Mouse (Mus musculus): ENCODE data around the gene Tgfbr2. TPM values are rescaled to one million over a fixed set of nuclear protein-coding genes. Genes with fewer than 3 reads are reported as not detected.
A peak's percentile ranks its signal among the peaks of the same experiment; 100 is the strongest.

Gene Tgfbr2
- polyA plus RNA-seq, 1 experiment from 2014 or later = 7.2 TPM

DNA sequence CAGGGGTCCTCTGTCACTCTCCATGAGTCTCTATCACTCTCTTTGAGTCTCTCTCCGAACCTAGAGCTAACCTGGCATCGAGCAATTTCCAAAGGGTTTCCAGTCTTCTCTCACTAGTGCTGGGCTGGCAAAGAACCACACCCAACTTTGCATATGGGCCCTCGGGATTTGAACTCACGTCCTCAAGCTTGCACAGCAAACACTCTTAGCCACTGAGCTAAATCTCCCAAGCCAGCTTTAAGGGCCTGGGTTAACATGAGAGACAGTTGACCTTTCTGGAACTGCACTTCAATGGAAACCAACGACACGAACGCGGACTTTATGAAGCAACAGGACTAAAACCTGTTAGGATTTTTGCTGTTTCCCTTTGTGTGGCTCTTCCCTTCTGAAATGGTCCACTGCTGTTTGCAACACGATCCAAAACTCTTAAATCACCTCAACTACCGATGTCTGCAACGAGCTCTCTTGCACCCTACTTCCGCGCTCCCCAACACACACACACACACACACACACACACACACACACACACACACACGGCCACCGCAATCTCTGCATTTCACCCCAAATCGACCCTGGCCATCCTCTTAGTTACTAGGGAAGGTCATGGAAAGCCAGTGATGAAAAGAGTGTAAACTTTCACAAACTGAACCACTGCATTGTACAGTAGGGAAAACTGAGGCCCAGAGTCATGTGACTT lies 1.5 kb downstream of the Tgfbr2 start:
- Histone ChIP-seq H3K4me2 (peak overlapping the region; percentile 95), H3K4me3 (replicated peaks) (peak overlapping the region; percentile 51)

DNA sequence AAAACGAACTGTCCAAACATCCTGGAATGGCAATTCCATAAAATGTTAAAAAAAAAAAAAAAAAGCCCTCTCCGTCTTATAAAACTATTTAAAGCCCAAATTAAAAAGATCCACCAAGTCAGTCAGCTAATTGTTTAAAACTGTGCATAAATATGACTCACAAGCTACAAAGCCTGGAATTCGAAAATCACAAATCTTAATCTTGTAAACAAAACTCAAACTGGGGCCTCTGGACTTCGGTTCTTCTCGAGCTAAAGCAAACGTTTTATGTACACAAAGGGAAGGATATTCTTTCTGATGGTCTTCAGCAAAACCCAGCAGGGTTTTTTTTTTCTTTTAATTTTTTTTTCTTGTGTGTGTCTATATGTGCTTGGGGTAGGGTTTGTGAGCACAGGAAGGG lies 2.1 kb downstream of the Tgfbr2 start:
- H3K4me1 ChIP-seq = peaks cover 18% of the 10 kb centered on the region
- peaks cover 28% of the 10 kb centered on the region for H3K27me3 ChIP-seq (replicated peaks)
- peak overlapping the region; percentile 95 for H3K4me2 ChIP-seq
- H3K9ac ChIP-seq (replicated peaks) = no peak overlapping the region
- no peaks in the 10 kb centered on the region for H3K9me3 ChIP-seq (replicated peaks)
- 83% methylated on average over 6 of the region's 6 CpGs for WGBS
- no peak overlapping the region for H3K27ac ChIP-seq (replicated peaks)
- no peaks in the 10 kb centered on the region for H3K36me3 ChIP-seq
- 0 out of 2 replicates have a peak overlapping the region, but pooled peaks have one; percentile 51 for H3K4me3 ChIP-seq (replicated peaks)
- ATAC-seq (ENCODE audit: low FRiP score) = no peak

More for the DNA sequence above, 1.5 kb downstream of the Tgfbr2 start:
- peaks cover 30% of the 10 kb centered on the region for H3K27me3 ChIP-seq (replicated peaks)
- peak overlapping the region; percentile 63; the same call in 1 of the 2 replicates for H3K9ac ChIP-seq (replicated peaks)
- H3K36me3 ChIP-seq = no peaks in the 10 kb centered on the region
- ATAC-seq (ENCODE audit: low FRiP score) = no peak
- WGBS = 85% methylated on average over 16 of the region's 16 CpGs
- no peak overlapping the region for H3K27ac ChIP-seq (replicated peaks)
- H3K4me1 ChIP-seq = peaks cover 18% of the 10 kb centered on the region
- H3K9me3 ChIP-seq (replicated peaks) = no peaks in the 10 kb centered on the region

DNA sequence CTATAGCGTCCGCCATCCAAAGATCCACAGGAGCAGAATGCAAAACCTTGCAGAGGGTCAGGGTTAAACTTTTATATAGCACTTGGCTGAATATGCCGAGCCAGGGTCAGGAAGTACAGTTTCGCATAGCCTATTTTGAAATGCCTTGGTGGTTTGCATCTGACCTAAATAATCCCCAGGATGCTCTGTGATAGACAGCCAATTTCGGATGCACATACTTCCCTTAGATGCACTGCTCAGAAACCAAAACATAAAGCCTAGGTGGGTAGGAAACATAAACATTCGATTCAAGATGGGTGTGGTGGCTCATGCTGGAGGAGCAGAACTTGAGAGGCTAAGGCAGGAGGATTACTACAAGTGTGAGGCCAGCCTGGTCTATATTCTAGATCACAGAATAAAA lies 6.1 kb downstream of the Tgfbr2 start:
- no peaks in the 10 kb centered on the region for H3K36me3 ChIP-seq
- no peaks in the 10 kb centered on the region for H3K9me3 ChIP-seq (replicated peaks)
- H3K4me2 ChIP-seq = no peak overlapping the region
- peaks cover 3% of the 10 kb centered on the region for H3K27me3 ChIP-seq (replicated peaks)
- no peak overlapping the region for H3K9ac ChIP-seq (replicated peaks)
- H3K4me1 ChIP-seq = no peaks in the 10 kb centered on the region
- 75% methylated on average over 6 of the region's 6 CpGs for WGBS
- H3K27ac ChIP-seq (replicated peaks) = no peak overlapping the region
- H3K4me3 ChIP-seq (replicated peaks) = no peak overlapping the region
- ATAC-seq (ENCODE audit: low FRiP score) = no peak

DNA sequence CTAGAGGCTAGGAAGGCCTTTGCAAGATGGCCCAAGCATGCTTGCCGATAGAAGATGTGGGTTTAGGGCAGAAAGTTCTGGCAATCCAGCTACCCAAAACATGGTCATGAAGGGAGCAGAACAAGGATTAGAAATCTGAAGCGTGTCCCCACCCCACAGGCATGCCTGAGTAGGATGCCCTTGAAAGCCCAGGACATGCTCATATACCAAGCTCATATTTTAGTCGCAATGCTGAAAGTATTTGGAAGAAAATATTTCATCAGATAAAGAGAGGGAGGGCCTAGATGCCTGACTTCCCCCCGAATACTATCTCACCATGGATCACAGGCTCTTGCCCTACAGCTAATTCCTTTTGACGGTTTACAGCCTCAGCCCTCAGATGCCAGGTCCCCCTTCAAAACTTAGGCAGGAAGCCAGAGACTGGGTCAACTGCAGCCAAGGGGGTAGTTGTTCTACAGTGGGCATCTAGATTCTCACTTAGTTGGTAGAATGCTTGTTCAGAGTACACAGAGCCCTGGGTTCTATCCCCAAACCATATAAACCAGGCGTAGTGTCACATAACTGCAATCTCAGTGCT lies 7.8 kb downstream of the Tgfbr2 start:
- Histone ChIP-seq H3K36me3 (no peaks in the 10 kb centered on the region), H3K9me3 (replicated peaks) (no peaks in the 10 kb centered on the region), H3K27ac (replicated peaks) (no peak overlapping the region), H3K27me3 (replicated peaks) (no peaks in the 10 kb centered on the region), H3K4me2 (no peak overlapping the region), H3K9ac (replicated peaks) (no peak overlapping the region), H3K4me1 (no peaks in the 10 kb centered on the region), H3K4me3 (replicated peaks) (no peak overlapping the region)
- ATAC-seq (ENCODE audit: low FRiP score) = no peak
- WGBS = 87% methylated on average over 6 of the region's 6 CpGs

DNA sequence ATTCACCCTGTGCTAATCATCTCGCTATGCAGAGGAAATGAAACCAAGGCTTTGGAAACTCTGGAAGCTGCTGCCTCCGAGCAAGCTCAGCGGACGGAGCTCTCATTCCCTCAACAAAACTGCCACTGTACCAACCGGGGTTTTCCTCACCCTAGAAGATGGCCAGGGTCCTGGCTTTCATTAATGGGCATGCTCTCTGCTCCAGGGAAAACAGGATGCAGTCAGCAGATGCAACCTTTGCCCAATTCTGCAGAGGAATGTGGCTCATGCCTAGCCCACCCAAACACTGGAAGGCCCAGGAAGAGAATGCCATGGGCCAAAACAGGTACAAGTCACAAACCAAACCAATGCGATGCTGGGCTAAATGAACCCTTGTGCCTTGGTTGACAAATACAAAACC lies 8.8 kb downstream of the Tgfbr2 start:
- H3K4me1 ChIP-seq = no peaks in the 10 kb centered on the region
- H3K4me3 ChIP-seq (replicated peaks) = no peak overlapping the region
- H3K27me3 ChIP-seq (replicated peaks) = no peaks in the 10 kb centered on the region
- no peak overlapping the region for H3K9ac ChIP-seq (replicated peaks)
- no peaks in the 10 kb centered on the region for H3K36me3 ChIP-seq
- H3K9me3 ChIP-seq (replicated peaks) = no peaks in the 10 kb centered on the region
- ATAC-seq (ENCODE audit: low FRiP score) = no peak
- no peak overlapping the region for H3K4me2 ChIP-seq
- WGBS = 76% methylated on average over 6 of the region's 6 CpGs
- H3K27ac ChIP-seq (replicated peaks) = no peak overlapping the region

DNA sequence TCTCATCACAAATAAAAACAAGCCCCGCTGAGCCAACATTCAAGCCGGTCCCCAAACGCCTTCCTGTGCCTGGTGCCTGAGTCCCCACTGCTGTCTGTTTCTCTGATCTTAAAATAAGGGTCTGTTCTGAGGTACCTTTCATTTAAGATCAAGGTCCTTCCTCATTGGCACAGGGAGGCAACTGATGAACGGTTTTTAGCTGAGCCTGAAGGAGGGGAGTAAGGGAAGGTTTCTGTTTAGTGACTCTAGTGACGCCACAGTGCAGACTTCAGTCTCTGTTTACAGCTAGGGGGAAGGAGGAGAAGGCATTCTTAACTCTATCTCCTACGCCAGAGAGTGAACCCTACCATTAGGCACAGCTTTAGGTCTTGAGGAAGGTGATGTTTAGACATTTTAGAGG lies 11.3 kb downstream of the Tgfbr2 start:
- no peak overlapping the region for H3K4me2 ChIP-seq
- H3K36me3 ChIP-seq = no peaks in the 10 kb centered on the region
- ATAC-seq (ENCODE audit: low FRiP score) = no peak
- H3K9me3 ChIP-seq (replicated peaks) = no peaks in the 10 kb centered on the region
- no peaks in the 10 kb centered on the region for H3K4me1 ChIP-seq
- H3K27ac ChIP-seq (replicated peaks) = no peak overlapping the region
- H3K4me3 ChIP-seq (replicated peaks) = no peak overlapping the region
- 80% methylated on average over 6 of the region's 6 CpGs for WGBS
- H3K27me3 ChIP-seq (replicated peaks) = no peaks in the 10 kb centered on the region
- no peak overlapping the region for H3K9ac ChIP-seq (replicated peaks)

DNA sequence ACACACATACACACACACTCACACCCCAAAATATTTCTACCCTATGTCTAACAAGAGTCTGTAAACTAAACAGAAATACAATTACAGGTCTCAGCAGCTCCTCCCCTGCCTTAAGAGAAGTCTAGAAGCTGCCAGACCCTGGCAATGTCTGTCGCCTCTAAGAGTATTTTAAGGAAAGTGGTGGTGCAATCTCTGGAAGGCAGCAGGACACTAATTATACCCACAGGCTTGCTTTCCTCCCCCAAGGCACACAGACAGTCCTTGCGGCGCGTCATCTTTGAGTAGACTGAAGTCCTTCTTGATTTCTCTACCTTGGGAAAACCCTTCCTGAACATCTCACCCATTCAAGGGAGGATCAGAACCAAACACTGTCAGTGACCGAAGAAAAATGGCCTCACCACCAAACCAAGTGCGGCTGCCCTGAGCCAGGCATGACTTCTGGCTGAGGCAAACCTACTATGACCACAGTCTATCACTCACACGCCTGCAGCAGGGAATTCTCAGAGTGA lies 12.2 kb downstream of the Tgfbr2 start:
- Histone ChIP-seq H3K9ac (replicated peaks) (no peak overlapping the region), H3K36me3 (no peaks in the 10 kb centered on the region), H3K4me3 (replicated peaks) (no peak overlapping the region), H3K27ac (replicated peaks) (no peak overlapping the region), H3K4me2 (no peak overlapping the region), H3K4me1 (no peaks in the 10 kb centered on the region), H3K9me3 (replicated peaks) (no peaks in the 10 kb centered on the region), H3K27me3 (replicated peaks) (no peaks in the 10 kb centered on the region)
- no peak for ATAC-seq (ENCODE audit: low FRiP score)
- WGBS = 92% methylated on average over 7 of the region's 7 CpGs

DNA sequence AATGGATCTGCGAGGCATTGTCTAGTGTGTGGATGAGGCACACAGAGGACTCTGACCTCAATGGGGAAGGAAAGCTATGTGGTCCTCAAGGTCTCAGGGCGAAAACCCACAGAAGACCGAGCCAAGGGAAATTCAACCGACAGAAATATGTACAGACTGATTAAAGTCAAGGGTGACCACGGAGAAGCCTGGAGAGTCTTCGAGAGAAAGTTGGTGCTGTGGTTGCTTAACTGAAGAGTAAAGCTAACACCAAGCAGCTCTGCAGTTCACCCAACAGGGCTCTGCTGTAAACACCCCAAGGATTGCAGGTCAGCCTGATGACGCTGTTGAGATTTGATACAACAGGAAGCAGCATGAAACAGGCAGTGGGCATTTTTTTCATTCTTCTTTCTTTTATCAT lies 14.3 kb downstream of the Tgfbr2 start:
- 88% methylated on average over 7 of the region's 7 CpGs for WGBS
- Histone ChIP-seq H3K36me3 (no peaks in the 10 kb centered on the region), H3K27me3 (replicated peaks) (no peaks in the 10 kb centered on the region), H3K4me1 (no peaks in the 10 kb centered on the region), H3K27ac (replicated peaks) (no peak overlapping the region), H3K9ac (replicated peaks) (no peak overlapping the region), H3K9me3 (replicated peaks) (no peaks in the 10 kb centered on the region), H3K4me3 (replicated peaks) (no peak overlapping the region), H3K4me2 (no peak overlapping the region)
- ATAC-seq (ENCODE audit: low FRiP score) = no peak

DNA sequence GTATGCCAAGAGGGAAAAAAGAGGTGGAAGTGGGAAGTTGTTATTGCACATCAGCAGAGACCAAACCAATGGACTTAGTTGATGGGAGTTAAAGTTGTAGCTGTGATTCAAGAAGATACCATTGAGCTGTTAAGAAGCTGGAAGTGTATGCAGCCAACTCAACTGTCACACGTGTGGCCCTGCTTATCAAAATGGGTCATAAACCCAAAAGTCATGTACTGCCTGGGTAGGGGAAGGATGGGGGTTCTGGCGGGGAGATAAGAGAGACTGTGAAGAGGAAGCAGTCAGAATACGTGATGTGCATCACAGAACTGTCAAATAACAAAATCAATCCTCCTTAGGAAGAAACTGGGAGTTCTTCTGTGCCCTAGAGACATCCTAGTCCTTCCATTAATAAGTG lies 15.1 kb downstream of the Tgfbr2 start:
- no peak overlapping the region for H3K4me3 ChIP-seq (replicated peaks)
- H3K4me1 ChIP-seq = no peaks in the 10 kb centered on the region
- no peaks in the 10 kb centered on the region for H3K27me3 ChIP-seq (replicated peaks)
- WGBS = 86% methylated on average over 3 of the region's 3 CpGs
- no peak overlapping the region for H3K4me2 ChIP-seq
- no peak for ATAC-seq (ENCODE audit: low FRiP score)
- no peak overlapping the region for H3K27ac ChIP-seq (replicated peaks)
- no peak overlapping the region for H3K9ac ChIP-seq (replicated peaks)
- no peaks in the 10 kb centered on the region for H3K36me3 ChIP-seq
- no peaks in the 10 kb centered on the region for H3K9me3 ChIP-seq (replicated peaks)

DNA sequence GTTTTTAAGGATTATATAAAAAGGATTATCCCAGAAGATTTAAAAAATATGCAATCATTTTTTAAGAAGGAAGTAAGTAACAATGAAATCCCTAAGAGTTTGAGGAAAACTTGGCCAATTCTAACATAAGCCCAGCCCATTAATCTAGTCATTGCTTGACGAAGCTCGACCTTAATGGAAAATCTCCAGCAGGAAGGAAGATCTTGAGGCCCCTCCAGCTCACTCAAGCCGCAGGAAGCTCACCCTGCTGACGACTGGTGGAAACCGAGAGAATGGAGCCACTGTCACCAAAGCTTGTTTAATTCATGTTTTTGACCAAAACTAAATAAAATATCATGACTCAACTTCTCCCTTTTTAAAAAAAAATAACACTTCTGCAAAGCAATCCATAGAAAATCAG lies 18.7 kb downstream of the Tgfbr2 start:
- H3K27me3 ChIP-seq (replicated peaks) = no peaks in the 10 kb centered on the region
- no peaks in the 10 kb centered on the region for H3K36me3 ChIP-seq
- H3K27ac ChIP-seq (replicated peaks) = no peak overlapping the region
- no peak for ATAC-seq (ENCODE audit: low FRiP score)
- 0 out of 2 replicates have a peak, but pooled peaks cover 3% of the 10 kb centered on the region for H3K4me1 ChIP-seq
- WGBS = 84% methylated on average over 5 of the region's 5 CpGs
- H3K4me3 ChIP-seq (replicated peaks) = no peak overlapping the region
- H3K9ac ChIP-seq (replicated peaks) = no peak overlapping the region
- no peaks in the 10 kb centered on the region for H3K9me3 ChIP-seq (replicated peaks)
- no peak overlapping the region for H3K4me2 ChIP-seq

DNA sequence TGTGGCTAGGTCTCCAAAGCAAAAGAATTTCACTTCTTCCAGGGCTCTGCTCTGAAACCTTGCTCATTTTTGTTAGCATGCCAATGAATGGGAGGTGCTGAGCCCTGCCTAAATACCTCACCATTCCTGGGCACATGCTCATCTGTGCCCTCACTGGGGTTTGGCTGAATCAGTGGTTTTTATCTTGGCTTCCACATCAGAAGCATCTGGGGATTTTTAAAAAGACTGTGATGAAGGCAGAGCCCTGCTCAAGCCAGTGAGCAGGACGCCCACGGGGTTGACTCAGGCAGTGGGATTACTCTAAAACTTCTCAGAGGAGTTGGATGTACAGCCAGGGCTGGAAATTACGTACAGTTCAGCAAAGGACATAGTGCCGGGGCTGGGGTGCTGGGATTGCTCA lies 22.3 kb downstream of the Tgfbr2 start:
- WGBS = 80% methylated on average over 4 of the region's 4 CpGs
- H3K4me3 ChIP-seq (replicated peaks) = no peak overlapping the region
- no peaks in the 10 kb centered on the region for H3K36me3 ChIP-seq
- no peaks in the 10 kb centered on the region for H3K27me3 ChIP-seq (replicated peaks)
- H3K27ac ChIP-seq (replicated peaks) = no peak overlapping the region
- H3K9me3 ChIP-seq (replicated peaks) = no peaks in the 10 kb centered on the region
- 0 out of 2 replicates have a peak, but pooled peaks cover 6% of the 10 kb centered on the region for H3K4me1 ChIP-seq
- no peak for ATAC-seq (ENCODE audit: low FRiP score)
- H3K4me2 ChIP-seq = no peak overlapping the region
- H3K9ac ChIP-seq (replicated peaks) = no peak overlapping the region

DNA sequence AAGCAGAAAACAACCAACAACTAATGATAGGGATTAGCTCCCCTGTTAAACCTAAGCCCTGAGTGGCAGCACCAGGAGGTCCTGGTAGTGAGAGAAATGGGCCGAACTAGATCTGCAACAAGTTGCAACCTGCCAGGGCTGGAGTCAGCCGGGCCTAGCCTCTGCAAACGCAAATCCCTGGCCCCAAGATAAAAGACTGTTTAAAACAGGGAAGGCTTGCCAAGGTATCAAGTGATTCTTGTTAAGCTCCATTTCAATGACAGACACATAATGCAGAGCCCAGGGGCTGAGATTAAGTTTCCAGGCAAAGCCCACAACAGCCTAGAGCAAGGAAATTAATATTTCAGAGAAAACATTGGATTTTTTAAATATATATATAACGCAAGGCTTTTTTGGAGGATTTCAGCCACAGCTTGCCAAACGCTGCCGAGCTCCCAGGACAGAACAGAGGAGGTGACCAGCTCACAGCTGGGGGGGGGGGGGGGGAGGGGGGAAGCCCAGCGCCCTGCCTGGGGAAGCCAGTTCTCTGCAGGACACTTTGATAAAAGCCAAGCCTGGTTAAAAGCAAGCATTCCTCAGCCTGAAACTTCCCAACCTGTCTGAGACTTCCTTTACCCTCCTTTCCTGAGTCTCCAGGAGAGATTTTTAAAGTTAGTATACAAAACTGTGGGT lies 24.3 kb downstream of the Tgfbr2 start:
- Histone ChIP-seq H3K36me3 (no peaks in the 10 kb centered on the region), H3K4me3 (replicated peaks) (no peak overlapping the region), H3K4me1 (0 out of 2 replicates have a peak, but pooled peaks cover 9% of the 10 kb centered on the region), H3K4me2 (no peak overlapping the region), H3K27ac (replicated peaks) (no peak overlapping the region), H3K9ac (replicated peaks) (no peak overlapping the region), H3K27me3 (replicated peaks) (no peaks in the 10 kb centered on the region), H3K9me3 (replicated peaks) (no peaks in the 10 kb centered on the region)
- no peak for ATAC-seq (ENCODE audit: low FRiP score)
- 45% methylated on average over 7 of the region's 7 CpGs for WGBS
